Mouse (Mus musculus) right cerebral cortex, postnatal 36 days (tissue): ENCODE measurements around the gene Dlg2.
A peak's percentile ranks its signal among the peaks of the same experiment; 100 is the strongest.

Experiments used
- DNase-seq, 2 experiments: peaks; one replicate each; pipeline ENCODE4 v3.0.0; 2022; ENCODE audit warnings: low spot score in 2 of 2, mixed read lengths in 1 of 2

Dlg2 gene

GRCm38 (mm10) chr7:91567423-91567822 lies 1091.0 kb downstream of the Dlg2 start:
- no peak for DNase-seq

GRCm38 (mm10) chr7:91570969-91571368 lies 1094.5 kb downstream of the Dlg2 start:
- DNase-seq = no peak

- no peak for DNase-seq
Measured at GRCm38 (mm10) chr7:91572666-91573065, 1096.2 kb downstream of the Dlg2 start.

GRCm38 (mm10) chr7:91573321-91573720 lies 1096.8 kb downstream of the Dlg2 start:
- no peak for DNase-seq

GRCm38 (mm10) chr7:91576216-91576615 lies 1099.7 kb downstream of the Dlg2 start:
- no peak for DNase-seq

- no peak for DNase-seq
Measured at GRCm38 (mm10) chr7:91582203-91582602, 1105.7 kb downstream of the Dlg2 start.

- DNase-seq = no peak
Measured at GRCm38 (mm10) chr7:91583566-91583965, 1107.1 kb downstream of the Dlg2 start.

- DNase-seq = no peak
Measured at GRCm38 (mm10) chr7:91591261-91592170, 1115.0 kb downstream of the Dlg2 start.

GRCm38 (mm10) chr7:91598549-91598948 lies 1122.1 kb downstream of the Dlg2 start:
- no peak for DNase-seq

- no peak for DNase-seq
Measured at GRCm38 (mm10) chr7:91601307-91601706, 1124.8 kb downstream of the Dlg2 start.

GRCm38 (mm10) chr7:91603561-91603960 lies 1127.1 kb downstream of the Dlg2 start:
- DNase-seq = no peak

- no peak for DNase-seq
Measured at GRCm38 (mm10) chr7:91653033-91653432, 1176.6 kb downstream of the Dlg2 start.

- no peak for DNase-seq
Measured at GRCm38 (mm10) chr7:91659498-91659897, 1183.0 kb downstream of the Dlg2 start.

- DNase-seq = peak; percentile 59 to 78
Measured at GRCm38 (mm10) chr7:91672236-91673017, 1196.0 kb downstream of the Dlg2 start.

- DNase-seq = no peak
Measured at GRCm38 (mm10) chr7:91674401-91674800, 1197.9 kb downstream of the Dlg2 start.

GRCm38 (mm10) chr7:91677934-91678333 lies 1201.5 kb downstream of the Dlg2 start:
- DNase-seq = no peak

- DNase-seq = no peak
Measured at GRCm38 (mm10) chr7:91687930-91688329, 1211.5 kb downstream of the Dlg2 start.

- no peak for DNase-seq
Measured at GRCm38 (mm10) chr7:91689829-91690228, 1213.4 kb downstream of the Dlg2 start.

GRCm38 (mm10) chr7:91709853-91710252 lies 1233.4 kb downstream of the Dlg2 start:
- DNase-seq = peak; percentile 32 to 36

GRCm38 (mm10) chr7:91711184-91711583 lies 1234.7 kb downstream of the Dlg2 start:
- DNase-seq = peak in 1 of 2 experiments; percentile 36

GRCm38 (mm10) chr7:91715776-91716175 lies 1239.3 kb downstream of the Dlg2 start:
- DNase-seq = no peak

- no peak for DNase-seq
Measured at GRCm38 (mm10) chr7:91716696-91717095, 1240.2 kb downstream of the Dlg2 start.

GRCm38 (mm10) chr7:91720318-91720717 lies 1243.8 kb downstream of the Dlg2 start:
- DNase-seq = no peak
